Mouse (Mus musculus) MEL-GATA-1-ER (cell line): Measurements from ENCODE around the gene Smyd1.

Experiments
- DNase-seq: peaks from one replicate; pipeline ENCODE4 v3.0.0-alpha.2; 2012; ENCODE audit warnings: low read depth; ENCODE audit errors: extremely low read depth

Gene Smyd1

GRCm38 (mm10) chr6:71260051-71260640 lies 61.9 kb downstream of the Smyd1 start:
- DNase-seq: peak; percentile 81

- no peak for DNase-seq
Observed at GRCm38 (mm10) chr6:71259166-71259565, 62.9 kb downstream of the Smyd1 start.

GRCm38 (mm10) chr6:71258562-71258961 lies 63.5 kb downstream of the Smyd1 start:
- peak; percentile 34 for DNase-seq

GRCm38 (mm10) chr6:71257375-71257774 lies 64.7 kb downstream of the Smyd1 start:
- no peak for DNase-seq

GRCm38 (mm10) chr6:71256166-71256565 lies 65.9 kb downstream of the Smyd1 start:
- no peak for DNase-seq

- DNase-seq: no peak
Observed at GRCm38 (mm10) chr6:71254456-71254855, 67.6 kb downstream of the Smyd1 start.

- DNase-seq: no peak
Observed at GRCm38 (mm10) chr6:71250951-71251350, 71.1 kb downstream of the Smyd1 start.

GRCm38 (mm10) chr6:71249615-71250014 lies 72.4 kb downstream of the Smyd1 start:
- DNase-seq: no peak

GRCm38 (mm10) chr6:71248420-71248819 lies 73.6 kb downstream of the Smyd1 start:
- no peak for DNase-seq

- no peak for DNase-seq
Observed at GRCm38 (mm10) chr6:71243258-71243657, 78.8 kb downstream of the Smyd1 start.

GRCm38 (mm10) chr6:71242811-71243210 lies 79.2 kb downstream of the Smyd1 start:
- no peak for DNase-seq

GRCm38 (mm10) chr6:71240831-71241230 lies 81.2 kb downstream of the Smyd1 start:
- DNase-seq: no peak

- no peak for DNase-seq
Observed at GRCm38 (mm10) chr6:71239069-71239750, 82.8 kb downstream of the Smyd1 start.

- no peak for DNase-seq
Observed at GRCm38 (mm10) chr6:71237031-71237431, 85.0 kb downstream of the Smyd1 start.

- DNase-seq: no peak
Observed at GRCm38 (mm10) chr6:71236506-71236905, 85.5 kb downstream of the Smyd1 start.

- no peak for DNase-seq
Observed at GRCm38 (mm10) chr6:71235944-71236343, 86.1 kb downstream of the Smyd1 start.

- no peak for DNase-seq
Observed at GRCm38 (mm10) chr6:71235121-71235520, 86.9 kb downstream of the Smyd1 start.

GRCm38 (mm10) chr6:71227157-71227770 lies 94.8 kb downstream of the Smyd1 start:
- no peak for DNase-seq

- no peak for DNase-seq
Observed at GRCm38 (mm10) chr6:71226544-71226943, 95.5 kb downstream of the Smyd1 start.

- no peak for DNase-seq
Observed at GRCm38 (mm10) chr6:71224184-71224943, 97.7 kb downstream of the Smyd1 start.

- no peak for DNase-seq
Observed at GRCm38 (mm10) chr6:71221501-71221900, 100.5 kb downstream of the Smyd1 start.

GRCm38 (mm10) chr6:71212471-71212870 lies 109.6 kb downstream of the Smyd1 start:
- no peak for DNase-seq
